Mouse (Mus musculus) lung, adult 2 months (tissue): ENCODE data around the gene Epha10. TPM values are rescaled to one million over a fixed set of nuclear protein-coding genes. Genes with fewer than 3 reads are reported as not detected.

Experiments
- DNase-seq: peaks from one replicate; pipeline ENCODE4 v3.0.0; 2022
- H3K4me1 ChIP-seq: fragments of 200-500 bp; 2 replicates; pipeline ENCODE4 v1.6.1; 2011; ENCODE audit warnings: low read length; ENCODE audit not compliant: control insufficient read depth, insufficient read depth
- H3K4me3 ChIP-seq: fragments of 200-500 bp; replicated peaks from 2 replicates; pipeline ENCODE3; 2011; ENCODE audit warnings: low read depth, mild to moderate bottlenecking, control low read depth, low read length; ENCODE audit errors: extremely low read depth
- CTCF ChIP-seq: fragments of 200-500 bp; IDR thresholded peaks from 2 replicates; pipeline ENCODE4 v1.5.1; 2011; ENCODE audit warnings: mild to moderate bottlenecking, low read length, control low read depth; ENCODE audit not compliant: insufficient read depth
- POLR2A ChIP-seq: fragments of 200-500 bp; IDR thresholded peaks from 2 replicates; pipeline ENCODE4 v1.6.1; 2011; ENCODE audit warnings: low read depth, mild to moderate bottlenecking, control low read depth, low read length, borderline replicate concordance; ENCODE audit errors: extremely low read depth
- WGBS: fragments of 180-500 bp; shearing (Covaris S2); methylation state at CpG from one replicate; pipeline ENCODE4 v1.1.7; 2018; 5-methylcytosine and 5-hydroxymethylcytosine counted together
- polyA plus RNA-seq: library from polyadenylated mRNA; depleted of rRNA; stranded (reverse); fragments of >200 nt; gene quantifications from 2 replicates; pipeline ENCODE4 v1.2.3, GENCODE M21; 2012

Epha10 gene
- polyA plus RNA-seq, 1 experiment, result not detected

- peaks cover 6% of the 10 kb centered on the region for H3K4me1 ChIP-seq
- H3K4me3 ChIP-seq, result no peak overlapping the region
- DNase-seq, result no peak
- WGBS, result 95% methylated on average over 8 of the region's 8 CpGs
- TF ChIP-seq CTCF (no peak), POLR2A (no peak)
These were observed 24.4 kb upstream of the Epha10 start for GRCm38 (mm10) chr4:124856294-124856693.

GRCm38 (mm10) chr4:124858370-124858769, 22.3 kb upstream of the Epha10 start:
- no peak overlapping the region for H3K4me3 ChIP-seq
- 47% methylated on average over 5 of the region's 5 CpGs for WGBS
- H3K4me1 ChIP-seq, result no peaks in the 10 kb centered on the region
- TF ChIP-seq POLR2A (no peak), CTCF (no peak)
- no peak for DNase-seq

- DNase-seq, result peak; percentile 52
- H3K4me3 ChIP-seq, result no peak overlapping the region
- 5% methylated on average over 7 of the region's 7 CpGs for WGBS
- H3K4me1 ChIP-seq, result no peaks in the 10 kb centered on the region
- TF ChIP-seq CTCF, result no peak
- TF ChIP-seq POLR2A, result no peak
These were observed 20.3 kb upstream of the Epha10 start for GRCm38 (mm10) chr4:124860446-124860845.

DNA sequence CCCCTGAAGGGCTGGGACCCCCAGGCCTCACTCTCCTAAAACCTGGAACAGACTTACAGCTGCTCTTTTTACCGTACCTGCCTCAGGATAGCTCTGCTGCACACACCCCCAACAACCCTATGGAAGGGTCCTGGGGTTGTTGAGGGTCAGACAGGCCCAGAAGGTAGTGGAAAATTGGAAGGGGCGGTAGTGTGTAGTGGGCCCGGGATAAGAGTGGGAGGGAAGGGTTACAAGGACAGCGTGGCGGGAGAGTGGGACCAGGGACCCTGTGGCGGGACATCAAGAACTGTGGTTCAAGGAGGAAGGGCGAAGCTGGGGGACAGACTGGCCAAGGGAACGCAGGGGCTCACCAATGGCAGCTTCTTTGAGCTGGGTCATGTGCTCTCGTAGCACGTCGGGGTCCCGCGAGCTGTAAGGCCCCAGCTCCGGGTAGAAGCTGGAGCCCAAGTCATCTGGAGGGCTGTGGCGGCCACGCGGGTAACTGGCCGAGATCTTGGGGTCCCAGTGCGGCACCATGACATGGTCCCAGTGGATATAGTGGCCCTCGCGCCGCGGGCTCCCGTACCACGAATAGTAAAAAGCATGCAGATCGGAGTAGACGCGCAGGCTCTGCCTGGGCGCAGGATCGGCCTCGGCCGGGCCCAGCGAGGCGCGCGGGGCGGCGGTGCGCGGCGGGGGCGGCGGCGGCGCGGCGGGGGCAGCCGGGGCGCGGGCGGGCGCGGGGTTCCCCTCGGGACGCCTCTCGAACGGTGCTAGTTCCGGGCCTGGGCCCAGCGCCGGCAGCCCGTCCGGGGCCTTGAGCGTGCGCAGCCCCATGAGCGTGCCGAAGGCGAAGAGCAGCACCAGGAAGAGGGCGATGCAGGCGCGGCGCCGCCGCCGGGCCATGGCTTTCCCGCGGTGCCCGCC, 19.2 kb upstream of the Epha10 start, which contains the start of gene Maneal:
Maneal (minus strand) TSS at position 889 of the 906 bp plus-strand sequence.
- TF ChIP-seq POLR2A (no peak), CTCF (no peak)
- Histone ChIP-seq H3K4me3 (no peak within 1 kb of the TSS), H3K4me1 (no peaks in the 10 kb centered on the region)
- 4% methylated on average over 60 of the region's 77 CpGs for WGBS
- DNase-seq, result no peak

DNA sequence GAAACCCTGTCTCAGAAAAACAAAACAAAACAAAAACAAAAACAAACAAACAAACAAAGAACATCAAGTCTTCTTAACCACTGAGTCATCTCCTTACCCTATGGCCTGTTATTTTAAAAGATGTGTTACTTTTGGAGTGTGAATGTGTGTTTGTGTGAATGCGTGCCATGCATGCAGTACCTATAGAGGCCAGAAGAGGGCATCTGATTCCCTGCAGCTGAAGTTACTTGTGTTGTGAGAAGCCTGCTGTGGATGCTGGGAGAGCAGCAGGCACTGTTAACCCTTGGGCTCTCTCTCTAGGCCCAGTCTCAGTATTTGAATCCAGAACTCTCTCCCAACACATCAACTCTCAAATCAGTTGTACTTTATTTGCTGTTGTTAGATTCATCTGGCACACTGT, 8.0 kb upstream of the Epha10 start:
- WGBS, result 77% methylated on average over 1 of the region's 1 CpGs
- no peaks in the 10 kb centered on the region for H3K4me1 ChIP-seq
- H3K4me3 ChIP-seq, result no peak overlapping the region
- DNase-seq, result no peak
- TF ChIP-seq POLR2A (no peak), CTCF (no peak)

DNA sequence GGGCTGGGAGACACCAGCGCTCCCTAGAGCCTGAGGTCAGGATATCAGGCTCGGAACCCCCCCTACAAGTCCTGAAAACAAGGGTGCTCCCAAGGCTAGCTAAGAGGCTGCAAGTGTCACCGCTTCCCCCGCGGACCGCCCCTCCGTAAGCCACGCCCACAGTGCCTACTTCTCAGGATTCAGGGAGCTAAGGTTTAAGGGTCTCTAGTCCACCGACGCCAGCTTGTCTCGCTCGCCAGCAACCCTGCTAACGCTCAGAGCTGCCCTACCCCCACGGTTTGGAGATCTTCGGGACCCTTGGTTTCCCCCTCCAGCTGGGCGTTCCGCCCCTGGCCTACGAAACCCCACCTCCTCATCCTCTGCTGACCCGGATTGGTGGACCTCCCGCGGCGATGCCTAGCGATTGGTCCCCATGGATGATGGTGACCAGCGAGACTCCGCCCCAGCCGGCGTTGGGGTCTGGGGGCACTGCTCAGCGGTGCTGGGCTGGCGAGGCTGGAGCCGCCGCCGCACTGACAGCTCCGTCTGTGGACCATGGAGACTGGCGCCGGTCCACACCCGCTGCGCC, 726 bp downstream of the Epha10 start:
- H3K4me3 ChIP-seq, result no peak overlapping the region
- WGBS, result 4% methylated on average over 37 of the region's 37 CpGs
- TF ChIP-seq POLR2A, result no peak
- no peak for TF ChIP-seq CTCF
- no peaks in the 10 kb centered on the region for H3K4me1 ChIP-seq
- no peak for DNase-seq

- 2% methylated on average over 37 of the region's 37 CpGs for WGBS
- Histone ChIP-seq H3K4me1 (no peaks in the 10 kb centered on the region), H3K4me3 (no peak overlapping the region)
- no peak for TF ChIP-seq POLR2A
- no peak for TF ChIP-seq CTCF
- DNase-seq, result no peak
These were observed 1.5 kb downstream of the Epha10 start for GRCm38 (mm10) chr4:124882151-124882729.

- TF ChIP-seq POLR2A, result no peak
- no peak for TF ChIP-seq CTCF
- Histone ChIP-seq H3K4me3 (no peak overlapping the region), H3K4me1 (no peaks in the 10 kb centered on the region)
- WGBS, result 65% methylated on average over 7 of the region's 7 CpGs
- DNase-seq, result no peak
These were observed 8.0 kb downstream of the Epha10 start for GRCm38 (mm10) chr4:124888702-124889101.

DNA sequence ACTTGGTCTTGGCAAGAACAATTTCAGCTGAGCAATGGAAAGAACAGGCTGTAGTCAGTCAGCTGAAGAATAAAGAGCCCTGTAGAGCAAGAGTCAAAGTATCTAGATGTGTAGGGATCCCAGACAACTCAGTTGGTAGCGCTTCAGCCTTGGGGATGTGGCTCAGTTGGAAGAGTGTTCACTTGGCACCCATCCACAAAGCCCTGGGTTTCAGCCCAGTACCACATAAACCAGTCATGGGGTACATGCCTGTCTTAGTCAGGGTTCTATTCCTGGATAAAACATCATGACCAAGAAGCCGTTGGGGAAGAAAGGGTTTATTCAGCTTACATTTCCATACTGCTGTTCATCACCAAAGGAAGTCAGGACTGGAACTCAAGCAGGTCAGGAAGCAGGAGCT, 9.2 kb downstream of the Epha10 start:
- H3K4me3 ChIP-seq, result no peak overlapping the region
- TF ChIP-seq CTCF (no peak), POLR2A (no peak)
- DNase-seq, result no peak
- WGBS, result 74% methylated on average over 2 of the region's 2 CpGs
- no peaks in the 10 kb centered on the region for H3K4me1 ChIP-seq
